Mouse (Mus musculus) ES-Bruce4 (cell line): ENCODE results near the gene Rpl35a. TPM values are rescaled to one million over a fixed set of nuclear protein-coding genes. Genes with fewer than 3 reads are reported as not detected.

ENCODE experiments used
- H3K27ac ChIP-seq: 2 replicates; pipeline ENCODE4 v1.5.1; 2012; ENCODE audit warnings: low read length, inconsistent platforms; ENCODE audit not compliant: insufficient read depth
- H3K27me3 ChIP-seq: 2 replicates; pipeline ENCODE4 v1.6.1; 2012; ENCODE audit warnings: mild to moderate bottlenecking, low read length, inconsistent platforms; ENCODE audit not compliant: control insufficient read depth, poor library complexity, insufficient read depth, severe bottlenecking
- H3K36me3 ChIP-seq: 2 replicates; pipeline ENCODE4 v1.6.1; 2012; ENCODE audit warnings: inconsistent platforms, mild to moderate bottlenecking, low read length, moderate library complexity; ENCODE audit not compliant: control insufficient read depth, poor library complexity, insufficient read depth, severe bottlenecking
- H3K4me1 ChIP-seq: one replicate; pipeline ENCODE4 v1.8.1; 2011; ENCODE audit warnings: low read length; ENCODE audit not compliant: control insufficient read depth, insufficient read depth
- H3K4me3 ChIP-seq: 2 replicates; pipeline ENCODE4 v1.5.1; 2011; ENCODE audit warnings: low read depth, mild to moderate bottlenecking, low read length
- H3K9ac ChIP-seq: 2 replicates; pipeline ENCODE4 v1.6.1; 2012; ENCODE audit warnings: low read depth, mild to moderate bottlenecking, inconsistent platforms; ENCODE audit not compliant: poor library complexity, severe bottlenecking
- H3K9me3 ChIP-seq: replicated peaks from 2 replicates; pipeline ENCODE4 v1.6.1; 2012; ENCODE audit warnings: mild to moderate bottlenecking, low read length, inconsistent platforms; ENCODE audit not compliant: control insufficient read depth, poor library complexity, insufficient read depth, severe bottlenecking
- CTCF ChIP-seq: IDR thresholded peaks from one replicate; pipeline ENCODE4 v1.8.1; 2011; ENCODE audit warnings: low read depth, low read length
- EP300 ChIP-seq: IDR thresholded peaks from 2 replicates; pipeline ENCODE4 v1.6.1; 2011; ENCODE audit warnings: low read depth, low read length; ENCODE audit not compliant: insufficient read depth
- POLR2A ChIP-seq: IDR thresholded peaks from one replicate; pipeline ENCODE4 v1.8.1; 2011; ENCODE audit warnings: low read length; ENCODE audit not compliant: insufficient read depth
- polyA plus RNA-seq: library from polyadenylated mRNA; stranded (reverse); fragments of >200 nt; gene quantifications from 2 replicates; pipeline ENCODE4 v1.2.4, GENCODE M21; 2011; ENCODE audit warnings: low read depth; ENCODE audit not compliant: missing spikeins, insufficient read depth, insufficient read length

Gene Rpl35a
- 1,375 and 1,499 TPM in 2 replicates for polyA plus RNA-seq

DNA sequence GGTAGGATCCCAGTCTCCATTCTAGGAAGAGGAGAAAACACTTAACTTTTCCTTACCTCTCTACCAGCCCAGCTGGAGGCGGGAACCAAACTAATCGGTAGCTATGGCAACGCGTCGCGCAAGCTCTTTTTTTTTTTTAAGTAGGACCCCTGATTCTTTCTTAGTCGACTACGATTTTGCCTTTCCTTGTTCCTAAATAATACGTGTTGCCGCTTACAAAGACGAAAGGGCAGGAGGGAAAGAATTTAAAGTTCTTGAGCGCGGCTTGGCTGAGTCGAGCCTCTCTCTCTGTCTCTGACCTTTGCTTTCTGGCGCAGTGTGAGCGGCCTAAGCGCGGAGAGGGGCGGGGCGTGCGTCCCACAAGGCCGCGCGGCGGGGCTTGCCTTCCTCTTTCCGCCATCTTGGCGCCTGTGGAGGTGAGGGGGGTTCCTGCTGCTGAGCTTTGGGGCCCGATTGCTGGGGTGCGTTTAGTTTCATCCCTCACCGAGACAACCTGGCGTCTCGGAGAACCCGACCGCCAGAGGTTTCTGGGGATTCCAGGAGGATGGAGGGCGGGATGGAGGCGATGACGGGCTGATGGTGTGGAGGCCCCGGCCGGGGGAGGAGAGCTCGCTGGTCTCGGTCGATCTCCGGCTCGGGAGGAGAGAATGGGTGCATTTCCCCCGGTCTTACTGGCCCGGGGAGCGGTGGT is at the start of gene Rpl35a, which contains the start of gene Iqcg:
Gene Rpl35a, plus strand, starts transcription at position 359 of the 691 bp plus-strand sequence.
Gene Iqcg, minus strand, starts transcription at position 124 of the 691 bp plus-strand sequence.
- H3K9ac ChIP-seq, result peak within 1 kb of the TSS; percentile 96
- H3K36me3 ChIP-seq, result peaks cover 39% of the 10 kb centered on the region
- H3K9me3 ChIP-seq, result no peaks in the 10 kb centered on the region
- TF ChIP-seq CTCF (no peak), POLR2A (peak; percentile 27), EP300 (no peak)
- H3K27me3 ChIP-seq, result no peaks in the 10 kb centered on the region
- H3K27ac ChIP-seq, result peak within 1 kb of the TSS; percentile 32
- peak within 1 kb of the TSS; percentile 100 for H3K4me3 ChIP-seq
- H3K4me1 ChIP-seq, result no peaks in the 10 kb centered on the region

DNA sequence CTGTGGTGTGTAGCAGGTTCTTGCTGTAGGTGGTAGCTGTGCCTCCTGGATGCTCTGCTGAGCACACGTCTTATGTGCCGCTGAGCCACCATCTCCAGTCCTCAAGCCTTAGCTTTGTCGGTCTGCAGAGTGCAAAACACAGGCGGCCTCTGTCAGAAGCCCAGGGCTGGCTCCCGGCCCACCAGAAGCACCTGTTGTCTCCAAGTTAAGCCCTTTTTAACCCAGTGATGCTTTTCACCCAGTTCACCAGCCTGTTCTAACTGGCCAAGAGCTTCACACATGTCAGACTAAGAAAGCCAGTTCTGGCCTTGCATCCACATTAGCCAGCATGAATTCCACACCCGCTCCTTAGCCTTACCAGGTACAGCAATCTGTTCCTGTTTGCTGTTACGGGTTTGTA is 49.4 kb upstream of the Rpl35a start:
- Histone ChIP-seq H3K27ac (no peak overlapping the region), H3K36me3 (no peaks in the 10 kb centered on the region; the same call in 1 of the 2 replicates), H3K9me3 (no peaks in the 10 kb centered on the region), H3K4me1 (no peaks in the 10 kb centered on the region), H3K4me3 (no peak overlapping the region), H3K27me3 (no peaks in the 10 kb centered on the region), H3K9ac (no peak overlapping the region)
- TF ChIP-seq CTCF, result no peak
- no peak for TF ChIP-seq EP300
- TF ChIP-seq POLR2A, result no peak

DNA sequence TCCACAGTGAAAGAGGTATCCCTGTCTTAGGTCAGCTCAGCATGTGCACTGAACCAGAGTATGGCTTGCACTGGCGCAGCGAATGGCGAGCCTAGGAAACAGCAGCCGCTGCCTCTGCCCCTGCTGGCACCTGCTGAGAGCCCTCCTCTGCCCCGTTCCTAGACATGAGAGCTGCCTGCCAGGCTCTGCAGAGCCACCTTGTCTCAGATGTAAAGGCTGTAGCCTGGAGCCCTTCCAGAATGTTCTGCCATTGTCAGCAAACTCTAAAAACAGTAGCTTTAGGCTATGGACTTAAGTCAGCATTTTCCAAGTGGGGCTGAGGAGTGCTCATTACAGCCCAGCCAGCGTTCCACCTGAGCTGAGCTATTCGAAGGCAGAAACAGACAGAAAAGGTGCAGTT is 48.8 kb upstream of the Rpl35a start:
- Histone ChIP-seq H3K9ac (no peak overlapping the region), H3K9me3 (no peaks in the 10 kb centered on the region), H3K4me3 (no peak overlapping the region), H3K27me3 (no peaks in the 10 kb centered on the region), H3K36me3 (no peaks in the 10 kb centered on the region; the same call in 1 of the 2 replicates), H3K4me1 (peaks cover 1% of the 10 kb centered on the region), H3K27ac (no peak overlapping the region)
- TF ChIP-seq CTCF, result no peak
- TF ChIP-seq EP300, result no peak
- TF ChIP-seq POLR2A, result no peak

- H3K4me3 ChIP-seq, result no peak overlapping the region
- no peak overlapping the region for H3K9ac ChIP-seq
- TF ChIP-seq EP300 (no peak), CTCF (no peak), POLR2A (no peak)
- no peaks in the 10 kb centered on the region for H3K9me3 ChIP-seq
- H3K27ac ChIP-seq, result no peak overlapping the region
- peaks cover 6% of the 10 kb centered on the region for H3K36me3 ChIP-seq
- H3K4me1 ChIP-seq, result peaks cover 2% of the 10 kb centered on the region
- no peaks in the 10 kb centered on the region for H3K27me3 ChIP-seq
Measured at GRCm38 (mm10) chr16:33010166-33010565, 46.1 kb upstream of the Rpl35a start.

DNA sequence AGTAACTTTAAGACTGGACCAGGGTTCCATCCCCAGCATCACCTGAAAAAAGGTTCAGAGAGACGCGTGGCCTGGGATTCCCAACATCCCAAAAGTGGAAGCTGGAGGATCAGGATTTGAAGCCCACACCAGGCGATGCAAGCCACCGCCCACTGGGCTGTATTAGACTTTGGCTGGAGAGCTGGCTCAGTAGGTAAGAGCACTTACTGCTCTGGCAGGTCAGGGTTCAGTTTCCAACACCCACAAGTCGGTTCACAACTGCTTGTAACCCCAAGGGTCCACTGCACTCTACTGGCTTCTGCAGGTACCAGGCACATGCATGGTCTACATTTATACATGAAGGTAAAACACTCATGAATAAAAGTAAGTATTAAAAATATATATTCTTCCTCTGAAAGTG is 42.5 kb upstream of the Rpl35a start:
- Histone ChIP-seq H3K27ac (no peak overlapping the region), H3K4me3 (no peak overlapping the region), H3K27me3 (no peaks in the 10 kb centered on the region), H3K36me3 (peaks cover 6% of the 10 kb centered on the region), H3K4me1 (peaks cover 2% of the 10 kb centered on the region), H3K9ac (no peak overlapping the region), H3K9me3 (no peaks in the 10 kb centered on the region)
- no peak for TF ChIP-seq EP300
- no peak for TF ChIP-seq POLR2A
- no peak for TF ChIP-seq CTCF

GRCm38 (mm10) chr16:33014921-33015320 is 41.3 kb upstream of the Rpl35a start:
- peaks cover 2% of the 10 kb centered on the region for H3K4me1 ChIP-seq
- peaks cover 6% of the 10 kb centered on the region; the same call in 1 of the 2 replicates for H3K36me3 ChIP-seq
- H3K9ac ChIP-seq, result no peak overlapping the region
- no peak for TF ChIP-seq CTCF
- no peak for TF ChIP-seq POLR2A
- TF ChIP-seq EP300, result no peak
- no peak overlapping the region for H3K27ac ChIP-seq
- no peak overlapping the region for H3K4me3 ChIP-seq
- no peaks in the 10 kb centered on the region for H3K27me3 ChIP-seq
- no peaks in the 10 kb centered on the region for H3K9me3 ChIP-seq
